Mouse (Mus musculus) kidney, adult 2 months (tissue): ENCODE results near the gene Sorcs2.

ENCODE experiments used
- CTCF ChIP-seq: fragments of 200-500 bp; conservative IDR thresholded peaks from 2 replicates; pipeline ENCODE4 v1.5.1; 2011; ENCODE audit warnings: low read depth, mild to moderate bottlenecking, control low read depth, low read length, moderate library complexity, mixed read lengths; ENCODE audit not compliant: insufficient read depth, insufficient read length
- POLR2A ChIP-seq: fragments of 200-500 bp; IDR thresholded peaks from one replicate; pipeline ENCODE4 v1.6.1; 2011; ENCODE audit warnings: low read depth, low read length, control low read depth

GRCm38 (mm10) chr5:36382721-36383120, 15.2 kb downstream of the Sorcs2 start:
- no peak for TF ChIP-seq CTCF
- TF ChIP-seq POLR2A, result no peak
